ENCODE assay signal across 20 mouse cellular contexts in genomic region chr11:117666563-117666962, GRCm38 (mm10).
"Had no signal": no experiment of that assay in that cellular context is flagged by ENCODE, and none has a peak within 500 bp of the region (broad histone marks: within the 10 kb centered on the region; RNA-seq: fewer than 3 reads in every experiment).

No protein-coding gene starts in this region.

- H3K9ac ChIP-seq: lung, embryonic 14.5 days; neural tube, embryonic 13.5 days; neural tube, embryonic 15.5 days had no signal

- DNase-seq: lung, adult 18-20 months; lung, embryonic 14.5 days; lung, postnatal 10 days; lung, postnatal 36 days; midbrain, embryonic 14.5 days; retina, postnatal 1 day; right cerebral cortex, adult 18-20 months; right cerebral cortex, postnatal 25 days; right cerebral cortex, postnatal 4 days; spleen, adult 18-20 months; thymus, adult 18-20 months; thymus, postnatal 14 days; thymus, postnatal 36 days had no signal

- H3K27ac ChIP-seq: macrophage; neural tube, embryonic 13.5 days; neural tube, embryonic 15.5 days had no signal

- ATAC-seq: midbrain, embryonic 16.5 days had no signal

- H3K9me3 ChIP-seq: megakaryocyte, embryonic 14.5 days; neural tube, embryonic 13.5 days; neural tube, embryonic 15.5 days had no signal

- H3K4me2 ChIP-seq: lung, embryonic 14.5 days; midbrain, embryonic 11.5 days; neural tube, embryonic 13.5 days; neural tube, embryonic 15.5 days had no signal

- H3K27me3 ChIP-seq: megakaryocyte, embryonic 14.5 days; neural tube, embryonic 13.5 days; neural tube, embryonic 15.5 days had no signal

- H3K4me3 ChIP-seq: megakaryocyte, embryonic 14.5 days; myocyte; neural tube, embryonic 13.5 days; neural tube, embryonic 15.5 days had no signal

- H3K36me3 ChIP-seq: neural tube, embryonic 13.5 days; neural tube, embryonic 15.5 days had no signal
